Mouse (Mus musculus): ENCODE results near the gene Ptprb.

Gene Ptprb

DNA sequence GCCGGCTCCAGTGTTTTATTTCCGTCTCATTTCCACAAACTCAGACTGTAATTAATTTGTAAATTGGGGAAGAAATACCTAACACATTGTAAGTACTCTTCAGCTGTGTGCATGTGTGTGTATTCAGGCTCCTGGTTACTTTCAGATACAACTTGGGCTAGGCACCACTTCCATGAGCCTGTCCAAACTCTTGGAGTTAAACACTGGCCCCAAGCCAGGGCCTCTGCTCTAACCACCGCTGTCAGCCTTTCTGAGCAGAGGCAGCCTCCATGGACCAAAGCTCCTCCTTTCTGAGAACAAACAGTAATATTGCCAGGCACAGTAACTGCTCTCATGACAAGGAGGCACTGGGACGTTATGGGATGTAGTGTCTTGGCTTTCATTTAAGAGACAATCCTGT, 101.5 kb downstream of the Ptprb start:
- no peak for DNase-seq (ENCODE audit: low spot score)

DNA sequence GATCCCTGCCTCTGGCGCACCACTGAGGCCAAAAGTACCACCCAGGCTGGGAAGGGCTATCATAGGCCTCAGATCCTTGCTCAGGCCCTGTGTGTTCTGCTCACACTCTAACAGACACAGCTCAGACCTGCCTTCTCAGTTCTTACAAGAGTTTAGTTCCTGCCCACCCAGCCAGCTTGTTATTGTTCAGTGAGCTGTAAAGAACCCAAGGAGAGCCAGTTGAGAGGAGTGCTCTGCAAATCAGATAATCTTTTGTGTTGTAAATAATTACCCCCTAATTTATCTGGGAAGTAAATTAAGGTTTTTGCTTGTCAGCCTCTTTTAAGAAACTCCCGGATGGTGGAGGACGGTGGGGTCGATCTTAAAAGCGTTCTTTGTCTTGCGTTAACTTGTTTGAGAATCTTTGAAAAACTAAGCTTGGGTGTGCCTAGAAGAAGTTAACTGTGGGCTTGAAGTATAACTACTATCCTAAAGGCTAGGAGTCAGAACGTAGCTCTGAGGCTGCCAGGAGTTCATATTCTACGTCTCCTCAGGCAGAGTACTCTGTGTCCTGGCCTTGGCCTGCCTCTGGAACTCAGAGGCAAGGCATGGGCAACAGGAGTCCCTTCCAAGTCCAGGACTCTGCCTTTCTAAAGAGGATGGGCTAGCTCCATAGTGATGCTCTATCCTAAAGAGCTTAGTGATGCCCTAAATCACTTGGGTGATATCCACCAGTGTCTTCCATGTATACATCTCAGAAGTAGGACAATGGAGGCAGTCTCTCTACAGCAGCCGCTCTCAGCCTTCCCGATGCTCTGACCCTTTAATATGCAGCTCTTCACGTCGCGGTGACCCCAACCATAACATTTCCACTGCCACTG, 107.7 kb downstream of the Ptprb start:
- DNase-seq (ENCODE audit: low spot score) = no peak

DNA sequence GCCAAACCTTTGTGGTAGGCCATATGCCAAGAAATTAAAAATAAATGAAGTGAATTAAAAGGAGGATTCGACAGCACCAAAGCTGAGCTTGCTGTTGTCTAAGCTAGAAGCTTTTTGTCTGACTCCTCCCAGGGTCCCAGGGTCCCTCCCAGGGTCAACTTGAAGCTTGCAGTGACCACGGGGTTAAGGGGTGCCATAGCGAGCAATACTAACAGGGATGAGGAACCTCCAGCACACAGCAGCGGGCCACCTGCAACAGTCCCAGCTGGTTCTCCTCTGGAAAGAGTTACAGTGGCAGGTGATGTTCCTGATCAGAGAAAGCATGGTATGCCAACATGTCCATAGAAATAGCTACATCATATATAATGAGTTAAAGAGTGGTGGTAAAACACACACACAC, 109.1 kb downstream of the Ptprb start:
- DNase-seq (ENCODE audit: low spot score) = no peak

DNA sequence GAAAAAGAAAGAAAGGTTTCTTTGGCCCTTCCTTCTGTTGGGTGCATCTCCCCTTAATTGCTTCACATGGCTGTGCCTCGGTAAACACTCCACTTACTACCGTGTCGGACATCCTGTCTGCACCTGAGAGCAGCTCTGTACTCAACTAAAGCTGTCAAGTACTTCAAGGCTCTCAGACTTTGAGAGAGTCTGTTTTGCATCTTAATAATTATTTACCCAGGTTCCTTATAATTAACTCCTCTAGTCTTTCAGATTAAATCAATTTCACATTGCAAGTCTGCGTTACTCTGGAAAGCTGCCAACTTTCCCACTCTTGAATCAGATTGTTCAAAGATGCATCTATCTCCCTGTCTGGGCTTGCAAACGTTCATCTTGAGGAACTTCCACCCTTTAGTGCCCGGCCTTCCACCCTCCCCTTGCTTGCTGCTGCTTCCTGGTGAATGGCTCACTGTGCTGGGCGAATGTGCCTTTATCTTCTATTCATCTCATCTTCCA, 111.1 kb downstream of the Ptprb start:
- DNase-seq (ENCODE audit: low spot score) = no peak

DNA sequence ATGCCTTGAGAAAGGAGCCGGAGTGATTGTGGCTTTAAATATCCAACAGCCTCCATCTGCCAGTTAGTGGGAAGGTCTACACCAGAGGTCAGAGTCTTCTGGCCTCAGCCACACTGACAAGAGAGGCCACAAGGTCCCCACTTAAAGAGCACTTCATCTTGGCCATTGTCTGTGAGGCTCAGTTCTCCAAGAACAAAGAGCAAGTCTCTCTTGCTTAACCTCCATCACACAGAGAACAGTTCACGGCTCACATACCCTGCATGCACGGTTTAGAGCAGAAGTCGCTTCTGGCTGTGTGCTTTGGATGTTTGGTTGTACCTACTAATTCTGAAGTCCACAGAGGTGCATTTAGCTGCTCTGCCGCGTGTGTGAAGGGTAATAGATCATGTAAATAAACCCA, 113.5 kb downstream of the Ptprb start:
- DNase-seq (ENCODE audit: low spot score) = no peak

DNA sequence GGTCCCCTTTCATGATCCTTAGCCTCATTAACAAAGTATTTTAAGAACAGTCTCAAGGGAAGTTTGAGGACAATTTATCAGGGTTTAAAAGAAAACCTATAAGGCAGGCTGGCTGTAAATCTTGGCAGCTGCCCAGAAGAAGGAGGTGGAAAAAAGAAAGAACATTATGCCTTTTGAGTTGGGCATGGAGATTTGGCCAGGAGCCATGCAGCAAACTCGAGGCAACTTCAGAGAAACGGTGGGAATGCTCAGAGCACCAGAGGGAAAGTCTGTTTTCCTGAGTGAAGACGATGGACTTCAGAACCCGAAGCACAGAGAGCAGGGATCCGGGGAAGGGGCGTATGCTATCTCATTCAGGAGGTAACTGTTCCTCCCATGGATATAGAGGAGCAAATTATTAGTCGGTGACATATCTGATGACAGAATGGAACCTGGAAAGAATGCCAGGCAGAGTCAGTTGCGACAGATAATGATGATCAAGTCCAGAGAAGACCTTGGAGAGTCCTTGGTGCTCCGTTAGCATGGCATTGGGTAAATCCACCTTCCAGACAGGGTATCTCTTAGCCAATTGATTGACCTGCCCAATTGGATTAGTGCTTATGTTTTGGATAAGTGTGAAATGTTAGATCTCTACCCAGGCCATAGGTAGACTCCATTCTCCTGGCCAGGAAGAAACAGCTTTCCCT, 118.6 kb downstream of the Ptprb start:
- DNase-seq (ENCODE audit: low spot score) = peak; percentile 20

DNA sequence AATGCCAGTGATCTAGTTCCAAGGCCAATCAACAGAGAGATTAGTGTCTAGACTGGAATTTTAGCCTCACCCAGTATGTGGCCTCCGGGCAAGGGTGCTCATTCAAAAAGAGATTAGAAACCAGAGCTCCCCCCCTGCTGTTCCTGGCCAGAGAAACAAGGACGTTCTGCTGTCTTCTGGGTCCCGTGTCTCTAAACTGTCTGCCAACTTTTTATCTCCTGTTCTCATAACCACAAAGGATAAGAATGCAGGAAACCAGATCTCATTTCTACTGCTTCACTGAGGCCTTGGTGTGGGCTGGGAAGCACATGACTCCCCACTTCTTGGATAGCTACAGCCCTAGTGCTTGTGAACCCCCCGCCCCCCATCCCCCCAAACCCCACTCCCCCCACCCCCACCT, 119.3 kb downstream of the Ptprb start:
- DNase-seq (ENCODE audit: low spot score) = peak; percentile 19

DNA sequence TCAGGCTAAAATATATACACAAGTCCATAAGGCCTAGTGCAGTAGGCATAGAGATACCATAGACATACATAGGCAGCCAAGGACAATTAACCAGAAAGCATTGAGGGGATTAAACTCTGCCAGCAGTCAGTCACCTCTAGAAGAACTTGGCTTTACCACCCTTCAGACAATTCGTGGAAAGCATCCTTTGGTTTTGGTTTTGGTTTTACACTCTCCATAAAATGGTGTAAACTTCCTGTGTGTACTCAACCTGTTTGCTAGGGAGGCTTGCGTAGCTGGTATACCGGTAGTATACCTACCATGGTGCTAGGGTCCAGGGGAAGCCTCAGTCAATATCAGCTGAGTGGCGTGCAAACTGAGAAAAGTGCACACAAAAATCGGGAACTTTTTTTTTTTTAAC, 121.0 kb downstream of the Ptprb start:
- DNase-seq (ENCODE audit: low spot score) = no peak

DNA sequence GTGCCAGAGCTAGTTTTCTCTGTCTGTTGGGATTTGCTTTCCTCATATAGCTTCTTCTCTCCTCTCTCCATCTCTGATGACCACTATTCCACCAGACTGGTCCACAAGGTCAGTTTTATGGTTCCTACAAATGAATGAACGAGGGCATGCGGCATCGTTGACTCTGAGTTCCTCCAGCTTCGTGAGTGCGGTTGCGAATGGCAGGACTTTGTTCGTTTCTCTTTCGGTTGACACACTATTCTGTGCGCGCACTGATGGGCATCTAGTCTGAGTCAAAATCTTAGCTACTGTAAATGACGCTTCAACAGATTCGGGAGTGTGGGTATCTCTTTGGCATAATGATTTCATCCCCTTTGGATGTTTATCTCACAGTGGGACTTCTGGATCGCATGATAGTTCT, 121.6 kb downstream of the Ptprb start:
- DNase-seq (ENCODE audit: low spot score) = no peak

DNA sequence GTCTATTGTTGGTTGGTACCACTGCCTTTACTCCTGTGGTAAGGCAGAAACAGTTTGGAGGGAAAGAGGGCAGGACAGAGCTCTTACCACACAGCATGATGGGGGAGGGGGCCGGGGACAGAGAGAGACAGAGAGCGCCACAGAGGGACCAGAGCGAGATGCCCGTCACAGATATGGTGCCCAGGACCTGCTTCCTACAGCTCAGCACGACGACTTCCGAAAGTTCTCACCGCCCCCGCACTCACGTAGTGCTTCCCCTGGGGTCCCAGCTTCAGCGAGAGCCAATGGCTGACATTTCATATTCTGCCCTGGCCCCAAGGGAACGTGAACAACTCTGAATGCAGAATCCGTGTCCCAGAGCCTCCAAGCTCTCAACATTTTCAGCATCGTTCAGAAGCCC, 122.2 kb downstream of the Ptprb start:
- no peak for DNase-seq (ENCODE audit: low spot score)

DNA sequence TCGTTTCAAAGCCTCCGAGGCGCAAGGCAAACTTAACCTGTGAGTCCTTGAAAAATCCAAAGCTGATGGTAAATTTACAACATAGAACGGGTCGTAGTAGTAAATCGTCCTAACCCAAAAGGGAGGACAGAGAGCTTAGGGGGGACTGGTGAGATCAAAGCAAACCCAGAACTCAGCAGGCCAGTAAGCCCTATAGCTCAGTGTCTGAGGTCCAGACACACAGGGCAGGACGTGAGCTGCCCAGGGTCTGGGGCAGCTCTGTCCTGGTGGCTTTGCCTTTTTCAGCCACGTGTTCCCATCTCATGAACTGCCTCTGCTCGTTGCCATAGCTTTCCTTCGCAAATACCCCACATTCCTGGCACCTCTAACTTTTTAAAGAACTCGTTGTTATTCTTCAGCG, 122.7 kb downstream of the Ptprb start:
- no peak for DNase-seq (ENCODE audit: low spot score)

DNA sequence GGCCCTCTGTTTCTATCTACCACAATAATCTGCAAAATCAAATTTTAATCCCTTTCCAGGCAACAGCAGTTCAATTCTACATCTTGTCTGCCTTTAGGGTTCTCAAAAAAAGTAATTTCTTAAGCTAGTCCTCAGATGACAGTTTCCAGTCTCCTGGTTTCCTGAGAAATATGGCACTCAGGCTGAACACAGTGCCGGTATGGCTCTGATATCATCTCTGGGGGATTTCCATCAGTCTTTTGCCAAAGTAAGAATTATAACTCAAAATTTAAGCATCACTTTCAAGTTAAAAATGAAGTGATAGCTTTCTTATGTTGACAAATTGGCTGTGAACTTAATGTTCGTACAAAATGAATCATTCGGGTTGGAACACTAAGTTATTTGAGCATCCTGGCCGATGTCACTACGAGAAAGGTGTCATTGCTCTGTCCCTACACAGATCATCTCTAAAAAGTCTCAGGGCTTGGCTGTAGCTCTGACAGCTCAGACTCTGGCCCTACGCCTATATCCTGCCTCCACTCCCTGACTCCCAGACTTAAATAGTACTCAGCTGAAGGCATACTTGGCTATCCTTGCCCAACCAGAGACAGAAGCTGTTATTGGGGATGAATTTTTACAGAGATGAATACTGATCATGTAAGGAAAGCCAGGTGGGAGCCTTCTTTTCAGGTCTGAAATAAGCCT, 127.6 kb downstream of the Ptprb start:
- no peak for DNase-seq (ENCODE audit: low spot score)

DNA sequence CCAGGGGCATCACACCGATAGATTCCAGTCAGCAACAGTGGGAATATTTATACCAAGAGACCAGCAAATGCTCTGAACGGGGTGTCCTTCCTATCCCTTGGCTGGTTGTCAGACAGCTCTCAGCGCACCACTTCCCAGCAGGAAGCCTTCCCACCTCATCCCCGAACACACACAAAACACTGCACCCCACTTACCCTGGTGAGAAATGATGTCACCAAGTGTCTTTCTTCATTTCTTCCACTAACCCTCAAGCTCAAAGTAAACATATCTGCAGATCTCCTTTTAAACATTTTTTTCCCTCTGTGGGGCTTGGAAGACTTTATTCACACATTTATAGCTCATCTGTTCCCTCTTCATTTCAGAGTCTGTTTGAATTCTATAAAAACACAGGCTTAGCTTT, 128.4 kb downstream of the Ptprb start:
- no peak for DNase-seq (ENCODE audit: low spot score)

DNA sequence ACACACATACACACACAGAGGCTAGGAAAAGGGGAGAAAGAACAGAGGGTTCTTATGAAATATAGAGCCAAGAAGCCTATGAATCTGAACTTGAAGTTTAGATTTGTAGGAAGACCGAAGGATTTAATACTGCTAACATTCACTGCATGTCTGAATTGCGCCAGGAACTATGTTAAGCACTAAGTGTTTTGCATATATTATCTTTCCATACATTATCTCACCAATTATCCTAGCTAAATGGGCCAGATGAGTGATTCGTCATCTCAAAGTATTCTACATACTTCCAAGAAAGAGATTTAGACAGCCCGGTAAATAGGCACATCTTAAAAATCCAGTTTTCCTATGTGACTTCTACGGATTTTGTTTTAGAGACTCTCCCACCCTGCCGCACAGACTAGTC, 129.7 kb downstream of the Ptprb start:
- DNase-seq (ENCODE audit: low spot score) = no peak

DNA sequence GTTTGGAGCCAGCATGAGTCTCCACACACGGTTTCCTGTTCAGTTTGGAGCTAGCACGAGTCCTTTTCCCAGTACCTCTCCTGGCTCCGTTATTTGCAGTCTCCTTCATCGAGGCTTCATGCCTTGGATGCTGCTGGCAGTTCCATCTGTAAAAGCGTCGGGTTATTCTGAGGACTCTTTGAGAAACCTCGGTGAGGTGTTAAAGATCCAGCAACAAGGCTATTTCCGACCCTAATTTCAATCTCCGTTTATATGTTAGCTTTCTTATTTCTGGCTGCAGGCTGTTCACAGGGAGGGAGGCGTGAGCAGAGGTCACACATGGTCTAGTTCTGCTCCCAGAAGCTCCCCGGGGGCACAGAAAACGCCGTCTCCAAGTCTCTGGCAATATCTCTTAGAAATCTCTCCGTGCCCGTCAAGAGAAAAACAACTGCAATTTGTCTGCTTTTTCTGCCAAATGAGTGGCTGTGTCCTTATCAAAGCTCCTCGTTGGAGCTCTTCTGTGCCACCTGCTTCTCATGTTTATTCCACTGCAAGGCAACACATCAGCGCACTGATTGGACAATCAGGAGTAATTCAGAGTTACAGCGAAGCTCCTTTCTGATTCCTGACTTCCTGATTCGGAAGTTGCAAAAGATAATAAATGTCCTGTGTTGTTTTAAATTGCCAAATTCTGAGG, 132.5 kb downstream of the Ptprb start:
- DNase-seq (ENCODE audit: low spot score) = no peak

DNA sequence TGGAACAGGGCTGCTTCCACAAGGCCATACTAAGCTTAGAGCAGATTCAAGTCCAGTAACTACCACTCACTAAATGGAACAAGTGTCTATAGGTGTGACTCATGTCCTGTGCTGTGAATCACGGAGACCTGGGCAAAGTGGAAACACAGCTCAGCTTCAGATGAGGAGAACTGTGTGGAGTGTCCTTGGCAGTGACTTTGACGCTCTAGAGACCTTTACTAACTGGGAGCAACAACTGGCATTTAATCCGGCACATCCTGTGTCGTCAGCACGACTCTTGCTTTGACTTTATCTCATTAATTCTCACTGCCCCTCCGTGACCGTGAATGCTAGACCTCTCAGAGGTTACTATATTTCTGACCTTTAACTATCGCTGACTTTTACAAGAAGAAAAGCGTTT, 135.5 kb downstream of the Ptprb start:
- no peak for DNase-seq (ENCODE audit: low spot score)

DNA sequence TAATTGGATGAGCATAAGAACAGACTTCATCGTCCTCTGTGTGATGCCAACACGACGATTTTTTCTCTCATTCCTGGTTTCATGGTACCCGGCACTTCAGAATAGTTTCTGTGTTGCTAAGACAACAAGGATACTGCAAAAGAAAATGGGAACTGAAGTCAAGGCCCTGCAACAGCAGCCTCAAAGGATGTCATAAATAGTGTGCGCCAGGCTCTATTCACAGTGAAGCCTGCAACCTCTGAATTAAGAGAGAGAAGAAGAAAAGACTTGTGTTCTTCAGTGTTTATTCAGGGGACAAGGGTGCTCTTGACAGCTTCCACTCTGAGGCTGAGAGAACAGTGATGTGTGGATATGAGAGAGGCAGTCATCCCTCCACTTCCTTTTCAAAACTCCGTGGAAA, 140.8 kb downstream of the Ptprb start:
- no peak for DNase-seq (ENCODE audit: low spot score)

DNA sequence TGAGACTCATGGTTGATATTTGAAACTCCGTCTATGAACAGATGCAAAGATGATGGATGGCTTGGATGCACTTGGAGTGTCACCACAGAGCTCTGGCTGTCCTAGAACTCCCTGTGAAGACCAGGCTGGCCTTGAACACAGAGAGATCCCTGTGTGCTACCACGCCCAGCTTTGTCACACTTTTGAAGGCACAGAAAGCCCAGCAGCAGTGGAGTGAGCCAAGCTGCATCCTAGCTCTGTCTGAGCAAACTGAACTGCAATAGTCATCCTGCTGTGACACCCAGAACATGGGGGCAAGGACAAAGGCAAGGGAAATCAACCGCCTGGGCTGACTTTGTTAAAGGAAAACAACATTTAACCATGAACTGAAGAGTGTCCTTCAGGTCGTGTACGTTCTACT, 141.4 kb downstream of the Ptprb start:
- DNase-seq (ENCODE audit: low spot score) = no peak

DNA sequence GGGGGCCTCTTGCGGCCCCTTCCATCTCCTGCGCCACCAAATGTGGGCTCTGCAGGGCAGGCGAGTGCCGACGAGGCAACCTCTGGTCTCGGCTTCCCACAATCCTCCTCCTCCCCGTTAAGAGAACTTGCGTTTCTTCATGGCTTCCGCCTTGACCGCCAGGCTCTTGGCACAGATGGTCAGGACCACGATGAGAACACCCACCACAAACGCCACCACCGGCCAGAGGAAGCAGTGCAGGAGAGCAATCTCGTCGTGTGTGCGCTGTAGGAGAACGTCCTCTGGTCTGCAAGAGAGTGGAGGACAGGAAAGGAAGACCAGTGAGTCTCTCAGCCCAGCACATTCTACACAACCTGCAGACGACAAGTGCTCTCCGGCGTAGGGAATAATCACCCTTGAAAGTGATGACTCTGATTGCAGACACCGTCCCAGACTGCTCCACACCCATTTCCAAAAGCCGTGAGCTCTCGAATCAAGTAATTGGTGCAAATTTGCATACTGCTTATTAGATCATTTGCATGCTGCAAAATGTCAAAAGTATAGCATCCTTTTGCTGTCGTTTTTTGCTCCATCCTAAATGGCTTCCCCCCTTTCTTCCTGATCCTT, 142.9 kb downstream of the Ptprb start:
- no peak for DNase-seq (ENCODE audit: low spot score)

DNA sequence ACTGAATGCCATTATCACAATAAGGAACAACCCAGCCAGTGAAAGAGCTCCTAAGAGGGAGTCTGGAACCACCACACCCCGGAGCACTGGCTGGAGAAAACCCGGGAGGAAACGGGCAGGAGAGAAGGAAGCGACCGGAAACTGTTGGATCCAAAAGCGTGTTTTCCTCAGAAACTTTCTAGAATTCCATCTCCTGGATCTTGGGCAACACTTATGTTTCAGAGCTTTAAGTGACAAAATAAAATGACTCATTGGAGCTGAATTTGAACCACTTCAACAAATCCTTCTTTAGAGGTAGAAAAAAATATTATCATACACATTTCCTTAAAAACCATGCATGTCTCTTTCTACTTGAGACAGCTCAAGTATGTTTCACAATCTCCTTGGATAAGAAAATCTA, 145.7 kb downstream of the Ptprb start:
- DNase-seq (ENCODE audit: low spot score) = no peak

DNA sequence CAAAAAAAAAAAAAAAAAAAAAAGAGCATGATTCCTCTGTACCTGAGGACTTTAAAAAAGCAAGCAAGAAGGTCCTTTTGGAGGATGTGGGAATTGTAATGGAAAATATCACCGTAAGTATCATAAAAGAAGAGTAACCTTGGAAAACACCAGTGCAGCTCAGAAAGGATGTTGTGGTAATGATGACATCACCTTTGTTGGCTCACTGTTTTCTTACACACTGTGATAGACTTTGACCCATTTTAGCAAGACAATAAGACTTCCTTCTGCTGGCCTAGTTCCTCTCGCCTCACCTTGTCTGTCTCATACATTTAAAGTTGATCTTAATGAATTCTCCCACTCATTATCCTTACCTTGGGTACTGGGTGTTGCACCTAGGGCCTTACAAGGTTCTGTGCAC, 147.2 kb downstream of the Ptprb start:
- DNase-seq (ENCODE audit: low spot score) = no peak

DNA sequence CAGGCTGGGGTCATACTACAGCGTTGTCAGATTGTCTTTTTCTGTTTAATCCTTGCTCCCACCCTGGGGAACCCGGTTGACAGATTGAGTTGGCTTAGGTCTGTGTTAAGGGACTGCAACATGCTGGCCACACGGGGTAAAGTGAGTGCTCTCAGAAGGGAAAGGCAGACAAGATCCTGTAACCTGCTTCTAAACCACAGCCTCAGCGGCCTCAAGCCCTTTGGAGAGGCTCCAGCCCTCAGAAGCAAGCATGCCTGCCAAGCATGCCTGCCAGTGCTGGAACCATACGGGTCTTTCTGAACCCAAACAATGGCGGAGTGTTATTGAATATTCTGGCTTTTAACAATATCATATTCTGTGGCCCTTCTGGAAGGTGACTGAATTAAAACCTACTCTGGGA, 149.6 kb downstream of the Ptprb start:
- no peak for DNase-seq (ENCODE audit: low spot score)
